Mouse (Mus musculus) liver, postnatal 0 days (tissue): Measurements from ENCODE around the gene Mmp24.

Experiments
- CTCF ChIP-seq: sonication (generic); IDR thresholded peaks from 2 replicates; pipeline ENCODE4 v1.5.1; 2016; ENCODE audit warnings: antibody characterized with exemption, low read depth
- EP300 ChIP-seq: IDR thresholded peaks from 2 replicates; pipeline ENCODE4 v1.6.1; 2016; ENCODE audit warnings: antibody characterized with exemption, low read depth, mild to moderate bottlenecking

DNA sequence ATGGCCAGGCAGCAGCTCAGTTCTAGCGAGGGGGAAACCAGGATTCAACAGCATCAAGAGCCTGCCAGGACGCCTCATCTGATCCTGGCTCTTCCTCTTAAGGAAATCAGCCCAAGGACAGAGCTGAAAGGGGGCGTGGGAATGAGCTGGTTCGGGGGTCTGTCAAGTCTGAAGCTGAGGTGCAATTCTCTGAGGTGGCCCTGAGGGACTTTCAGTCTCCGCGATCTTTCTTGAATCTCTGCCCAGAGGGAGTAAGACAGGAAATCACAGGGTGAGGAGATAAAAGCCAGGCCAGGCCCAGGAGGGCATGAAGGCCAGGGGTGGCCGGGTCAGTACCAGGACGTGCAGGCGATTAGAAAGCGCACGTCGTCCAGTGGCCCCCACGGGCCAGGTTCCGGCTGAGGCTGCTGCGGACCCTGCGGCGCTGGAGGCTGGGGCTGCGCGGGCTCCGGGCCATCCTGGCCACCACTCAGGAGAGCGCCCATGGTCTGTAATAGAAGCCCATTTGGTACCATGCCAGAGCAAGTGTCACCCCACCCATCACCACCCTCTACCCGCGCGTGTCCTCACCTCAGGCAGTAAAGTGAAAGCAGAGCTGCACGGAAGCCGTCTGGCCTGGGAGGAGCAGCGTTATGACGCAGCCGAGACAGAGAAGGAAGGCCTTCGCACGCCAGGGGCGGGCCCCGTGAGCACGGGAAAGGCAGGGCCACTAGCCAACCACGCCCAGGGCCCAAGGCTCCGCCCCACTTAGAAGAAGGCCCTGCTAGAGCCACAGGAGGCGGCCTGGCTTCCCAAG, 43.7 kb downstream of the Mmp24 start:
- no peak for TF ChIP-seq CTCF
- no peak for TF ChIP-seq EP300
